Mouse (Mus musculus): Measurements from ENCODE around the gene Gtf2ird1. TPM values are rescaled to one million over a fixed set of nuclear protein-coding genes. Genes with fewer than 3 reads are reported as not detected.
A peak's percentile ranks its signal among the peaks of the same experiment; 100 is the strongest.

The Gtf2ird1 gene
- polyA plus RNA-seq, 1 experiment from 2014 or later = 67.5 TPM

DNA sequence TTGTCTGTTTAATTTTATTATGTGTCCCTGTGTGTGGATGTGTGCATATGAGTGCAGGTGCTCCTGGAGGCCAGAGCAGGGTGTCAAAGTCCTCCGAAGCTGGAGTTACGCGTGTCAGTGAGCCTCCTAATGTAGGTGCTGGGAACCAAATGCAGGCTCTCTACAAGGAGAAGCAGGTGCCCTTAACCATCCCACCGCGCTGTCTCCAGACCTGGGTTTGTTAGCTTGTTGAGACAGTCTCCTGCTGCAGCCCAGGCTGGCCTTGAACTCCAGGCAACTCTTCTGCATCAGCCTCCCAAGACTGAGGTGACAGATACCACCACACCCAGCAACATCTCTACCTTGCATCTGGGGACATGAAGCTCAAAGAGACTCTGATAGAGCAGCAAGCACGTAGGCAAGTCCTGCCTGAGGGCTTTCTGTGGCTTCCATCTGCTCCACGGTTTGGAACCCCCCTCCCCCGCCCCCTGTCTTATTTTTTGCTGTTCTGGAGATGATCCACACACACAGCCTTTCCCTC, 10.6 kb upstream of the Gtf2ird1 start:
- no peaks in the 10 kb centered on the region for H3K27me3 ChIP-seq (ENCODE audit: control insufficient read depth, insufficient read depth, low read depth, low read length)
- no peak overlapping the region for H3K4me2 ChIP-seq (ENCODE audit: low read depth, low read length)
- H3K36me3 ChIP-seq (ENCODE audit: control insufficient read depth, insufficient read depth, low read length) = no peaks in the 10 kb centered on the region
- WGBS = 62% methylated on average over 8 of the region's 8 CpGs
- no peak overlapping the region for H3K4me3 ChIP-seq (ENCODE audit: low read length)
- no peak overlapping the region for H3K27ac ChIP-seq (ENCODE audit: low read length)
- peaks cover 6% of the 10 kb centered on the region for H3K4me1 ChIP-seq (replicated peaks; ENCODE audit: control insufficient read depth, insufficient read depth, low read length)
- no peak overlapping the region for H3K9ac ChIP-seq (ENCODE audit: low read length)
- no peak for ATAC-seq (ENCODE audit: low read depth)
- H3K9me3 ChIP-seq (ENCODE audit: control insufficient read depth, low read length) = no peaks in the 10 kb centered on the region

GRCm38 (mm10) chr5:134466296-134467029, 9.9 kb upstream of the Gtf2ird1 start:
- no peaks in the 10 kb centered on the region for H3K9me3 ChIP-seq (ENCODE audit: control insufficient read depth, low read length)
- no peaks in the 10 kb centered on the region for H3K27me3 ChIP-seq (ENCODE audit: control insufficient read depth, insufficient read depth, low read depth, low read length)
- 0 out of 2 replicates have a peak overlapping the region, but pooled peaks have one; percentile 9 for H3K9ac ChIP-seq (ENCODE audit: low read length)
- no peaks in the 10 kb centered on the region for H3K36me3 ChIP-seq (ENCODE audit: control insufficient read depth, insufficient read depth, low read length)
- ATAC-seq (ENCODE audit: low read depth) = 0 out of 2 replicates have a peak, but pooled peaks have one; percentile 24
- 24% methylated on average over 21 of the region's 21 CpGs for WGBS
- H3K4me3 ChIP-seq (ENCODE audit: low read length) = no peak overlapping the region
- no peak overlapping the region for H3K4me2 ChIP-seq (ENCODE audit: low read depth, low read length)
- peaks cover 9% of the 10 kb centered on the region for H3K4me1 ChIP-seq (replicated peaks; ENCODE audit: control insufficient read depth, insufficient read depth, low read length)
- H3K27ac ChIP-seq (ENCODE audit: low read length) = no peak overlapping the region

DNA sequence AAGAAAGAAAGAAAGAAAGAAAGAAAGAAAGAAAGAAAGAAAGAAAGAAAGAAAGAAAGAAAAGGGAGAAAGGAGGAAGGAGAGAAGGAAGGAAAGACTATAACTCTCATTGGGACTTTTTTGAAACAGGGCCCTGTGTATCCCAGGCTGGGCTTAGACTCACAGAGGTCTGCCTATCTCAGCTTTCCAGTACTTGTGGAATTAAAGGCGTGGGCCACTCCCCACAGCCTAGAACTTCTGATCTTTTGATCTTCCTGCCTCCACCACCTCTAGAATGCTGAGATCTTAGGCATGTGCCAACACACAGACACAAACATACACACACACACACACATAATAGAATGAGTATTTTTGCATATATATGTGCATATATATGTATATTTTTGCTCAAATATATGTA, 8.7 kb upstream of the Gtf2ird1 start:
- ATAC-seq (ENCODE audit: low read depth) = no peak
- 77% methylated on average over 1 of the region's 1 CpGs for WGBS
- no peak overlapping the region for H3K4me3 ChIP-seq (ENCODE audit: low read length)
- H3K36me3 ChIP-seq (ENCODE audit: control insufficient read depth, insufficient read depth, low read length) = no peaks in the 10 kb centered on the region
- no peaks in the 10 kb centered on the region for H3K9me3 ChIP-seq (ENCODE audit: control insufficient read depth, low read length)
- H3K4me2 ChIP-seq (ENCODE audit: low read depth, low read length) = no peak overlapping the region
- no peaks in the 10 kb centered on the region for H3K27me3 ChIP-seq (ENCODE audit: control insufficient read depth, insufficient read depth, low read depth, low read length)
- peaks cover 9% of the 10 kb centered on the region for H3K4me1 ChIP-seq (replicated peaks; ENCODE audit: control insufficient read depth, insufficient read depth, low read length)
- no peak overlapping the region for H3K27ac ChIP-seq (ENCODE audit: low read length)
- H3K9ac ChIP-seq (ENCODE audit: low read length) = no peak overlapping the region

DNA sequence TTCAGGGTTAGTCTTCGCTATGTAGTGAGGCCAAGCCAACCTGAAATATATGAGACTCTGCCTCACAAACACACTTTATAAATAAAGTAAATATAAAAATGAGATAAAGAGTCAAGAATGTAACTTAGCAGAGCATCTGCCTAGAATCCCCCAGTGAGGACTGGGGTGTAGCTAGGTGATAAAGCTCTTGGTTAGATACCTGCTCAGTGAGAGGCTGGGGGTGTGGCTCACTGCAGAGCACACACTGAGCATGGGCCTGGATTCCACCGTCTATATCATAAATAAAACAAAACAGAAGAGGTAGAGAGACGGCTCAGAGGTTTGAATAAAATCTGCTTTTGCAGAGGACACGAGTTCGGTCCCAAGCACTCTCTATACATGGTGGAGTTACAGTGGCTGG, 7.7 kb upstream of the Gtf2ird1 start:
- Histone ChIP-seq H3K27ac (ENCODE audit: low read length) (no peak overlapping the region), H3K9me3 (ENCODE audit: control insufficient read depth, low read length) (no peaks in the 10 kb centered on the region), H3K4me3 (ENCODE audit: low read length) (no peak overlapping the region), H3K9ac (ENCODE audit: low read length) (no peak overlapping the region), H3K4me2 (ENCODE audit: low read depth, low read length) (no peak overlapping the region), H3K27me3 (ENCODE audit: control insufficient read depth, insufficient read depth, low read depth, low read length) (no peaks in the 10 kb centered on the region), H3K36me3 (ENCODE audit: control insufficient read depth, insufficient read depth, low read length) (no peaks in the 10 kb centered on the region), H3K4me1 (replicated peaks; ENCODE audit: control insufficient read depth, insufficient read depth, low read length) (peaks cover 9% of the 10 kb centered on the region)
- 70% methylated on average over 5 of the region's 5 CpGs for WGBS
- no peak for ATAC-seq (ENCODE audit: low read depth)

DNA sequence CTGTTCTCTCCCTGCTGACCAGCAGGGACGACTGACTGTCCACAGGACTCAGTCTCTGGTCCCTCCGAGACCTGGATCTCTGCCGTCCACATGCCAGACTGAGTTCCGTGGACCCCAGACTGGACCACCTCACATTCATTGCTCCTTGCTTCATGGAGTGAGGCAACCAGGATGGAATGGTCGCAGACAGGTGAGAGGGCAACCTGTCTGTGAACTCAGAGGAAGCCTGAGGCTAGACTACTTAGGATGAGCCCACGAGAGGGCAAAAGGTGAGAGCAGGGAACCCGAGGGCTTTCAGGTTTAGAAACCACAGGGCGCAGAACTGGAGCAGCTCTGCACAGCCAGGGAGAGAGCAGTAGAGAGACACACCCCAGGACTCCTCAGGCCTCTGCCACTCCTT, 6.2 kb upstream of the Gtf2ird1 start:
- no peaks in the 10 kb centered on the region for H3K36me3 ChIP-seq (ENCODE audit: control insufficient read depth, insufficient read depth, low read length)
- no peaks in the 10 kb centered on the region for H3K27me3 ChIP-seq (ENCODE audit: control insufficient read depth, insufficient read depth, low read depth, low read length)
- H3K27ac ChIP-seq (ENCODE audit: low read length) = no peak overlapping the region
- H3K4me1 ChIP-seq (replicated peaks; ENCODE audit: control insufficient read depth, insufficient read depth, low read length) = peaks cover 9% of the 10 kb centered on the region
- no peaks in the 10 kb centered on the region for H3K9me3 ChIP-seq (ENCODE audit: control insufficient read depth, low read length)
- ATAC-seq (ENCODE audit: low read depth) = no peak
- H3K4me2 ChIP-seq (ENCODE audit: low read depth, low read length) = no peak overlapping the region
- H3K4me3 ChIP-seq (ENCODE audit: low read length) = no peak overlapping the region
- WGBS = 78% methylated on average over 8 of the region's 8 CpGs
- H3K9ac ChIP-seq (ENCODE audit: low read length) = no peak overlapping the region

DNA sequence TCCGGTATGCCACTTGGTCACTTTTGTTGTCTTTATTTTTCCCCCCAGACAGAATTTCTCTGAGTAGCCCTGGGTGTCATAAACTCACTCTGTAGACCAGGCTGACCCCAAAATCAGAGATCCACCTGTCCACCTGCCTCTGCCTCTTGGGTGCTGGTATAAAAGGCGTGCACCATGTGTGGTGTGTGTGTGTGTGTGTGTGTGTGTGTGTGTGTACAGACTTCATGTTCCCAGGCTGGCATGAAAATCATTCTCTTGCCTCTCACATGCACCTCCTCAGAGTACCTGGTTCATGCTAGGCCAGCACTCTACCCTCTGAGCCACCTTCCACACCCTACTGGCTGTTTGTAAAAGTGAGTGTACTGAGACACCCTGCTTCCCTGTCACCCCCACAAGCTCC, 5.8 kb upstream of the Gtf2ird1 start:
- H3K27me3 ChIP-seq (ENCODE audit: control insufficient read depth, insufficient read depth, low read depth, low read length) = no peaks in the 10 kb centered on the region
- H3K27ac ChIP-seq (ENCODE audit: low read length) = no peak overlapping the region
- no peak for ATAC-seq (ENCODE audit: low read depth)
- H3K4me3 ChIP-seq (ENCODE audit: low read length) = no peak overlapping the region
- WGBS = 76% methylated on average over 2 of the region's 2 CpGs
- H3K9me3 ChIP-seq (ENCODE audit: control insufficient read depth, low read length) = no peaks in the 10 kb centered on the region
- H3K4me2 ChIP-seq (ENCODE audit: low read depth, low read length) = no peak overlapping the region
- no peak overlapping the region for H3K9ac ChIP-seq (ENCODE audit: low read length)
- peaks cover 9% of the 10 kb centered on the region for H3K4me1 ChIP-seq (replicated peaks; ENCODE audit: control insufficient read depth, insufficient read depth, low read length)
- H3K36me3 ChIP-seq (ENCODE audit: control insufficient read depth, insufficient read depth, low read length) = no peaks in the 10 kb centered on the region

DNA sequence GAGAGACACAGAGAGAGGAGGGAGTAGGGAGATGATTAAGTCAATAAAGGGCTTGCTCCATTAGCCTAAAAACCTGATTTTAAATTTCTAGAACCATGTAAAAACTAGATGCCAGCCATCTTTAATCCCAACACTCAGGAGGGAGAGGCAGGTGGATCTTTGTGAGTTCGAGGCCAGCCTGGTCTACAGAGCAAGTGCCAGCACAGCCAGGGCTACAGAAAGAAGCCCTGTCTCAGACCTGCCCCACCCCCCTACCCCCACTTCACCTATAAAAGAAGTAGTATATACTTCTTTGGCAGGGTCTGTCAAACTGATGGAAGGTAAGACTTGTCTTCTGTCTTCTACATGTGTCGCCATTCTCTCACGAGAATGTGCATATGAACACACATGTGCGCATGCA, 4.0 kb upstream of the Gtf2ird1 start:
- Histone ChIP-seq H3K9ac (ENCODE audit: low read length) (no peak overlapping the region), H3K36me3 (ENCODE audit: control insufficient read depth, insufficient read depth, low read length) (no peaks in the 10 kb centered on the region), H3K27me3 (ENCODE audit: control insufficient read depth, insufficient read depth, low read depth, low read length) (no peaks in the 10 kb centered on the region), H3K27ac (ENCODE audit: low read length) (no peak overlapping the region), H3K9me3 (ENCODE audit: control insufficient read depth, low read length) (no peaks in the 10 kb centered on the region), H3K4me1 (replicated peaks; ENCODE audit: control insufficient read depth, insufficient read depth, low read length) (0 out of 2 replicates have a peak, but pooled peaks cover 3% of the 10 kb centered on the region), H3K4me2 (ENCODE audit: low read depth, low read length) (no peak overlapping the region), H3K4me3 (ENCODE audit: low read length) (no peak overlapping the region)
- ATAC-seq (ENCODE audit: low read depth) = no peak
- 93% methylated on average over 4 of the region's 4 CpGs for WGBS

GRCm38 (mm10) chr5:134459096-134459495, 2.6 kb upstream of the Gtf2ird1 start:
- Histone ChIP-seq H3K4me1 (replicated peaks; ENCODE audit: control insufficient read depth, insufficient read depth, low read length) (peaks cover 14% of the 10 kb centered on the region; the same call in 1 of the 2 replicates), H3K4me3 (ENCODE audit: low read length) (no peak overlapping the region), H3K27ac (ENCODE audit: low read length) (no peak overlapping the region), H3K27me3 (ENCODE audit: control insufficient read depth, insufficient read depth, low read depth, low read length) (no peaks in the 10 kb centered on the region), H3K9me3 (ENCODE audit: control insufficient read depth, low read length) (no peaks in the 10 kb centered on the region), H3K36me3 (ENCODE audit: control insufficient read depth, insufficient read depth, low read length) (no peaks in the 10 kb centered on the region), H3K9ac (ENCODE audit: low read length) (no peak overlapping the region), H3K4me2 (ENCODE audit: low read depth, low read length) (no peak overlapping the region)
- WGBS = 84% methylated on average over 7 of the region's 7 CpGs
- no peak for ATAC-seq (ENCODE audit: low read depth)

GRCm38 (mm10) chr5:134458416-134458815, 1.9 kb upstream of the Gtf2ird1 start:
- no peaks in the 10 kb centered on the region for H3K36me3 ChIP-seq (ENCODE audit: control insufficient read depth, insufficient read depth, low read length)
- no peak overlapping the region for H3K4me2 ChIP-seq (ENCODE audit: low read depth, low read length)
- H3K9ac ChIP-seq (ENCODE audit: low read length) = no peak overlapping the region
- H3K27me3 ChIP-seq (ENCODE audit: control insufficient read depth, insufficient read depth, low read depth, low read length) = no peaks in the 10 kb centered on the region
- H3K9me3 ChIP-seq (ENCODE audit: control insufficient read depth, low read length) = no peaks in the 10 kb centered on the region
- WGBS = 74% methylated on average over 3 of the region's 3 CpGs
- peaks cover 19% of the 10 kb centered on the region for H3K4me1 ChIP-seq (replicated peaks; ENCODE audit: control insufficient read depth, insufficient read depth, low read length)
- no peak for ATAC-seq (ENCODE audit: low read depth)
- no peak overlapping the region for H3K27ac ChIP-seq (ENCODE audit: low read length)
- H3K4me3 ChIP-seq (ENCODE audit: low read length) = no peak overlapping the region
